Mouse (Mus musculus) adrenal gland, postnatal 14 days (tissue): ENCODE measurements around the gene Gpr157. TPM values are rescaled to one million over a fixed set of nuclear protein-coding genes. Genes with fewer than 3 reads are reported as not detected.

ENCODE experiments used
- DNase-seq: peaks from one replicate; pipeline ENCODE4 v3.0.0; 2021; ENCODE audit warnings: mixed read lengths
- microRNA-seq, 2 experiments: library from miRNA; unstranded; fragments of <30 nt; microRNA quantifications; one replicate each; pipeline ENCODE4 v1.2.0; 2021
- total RNA-seq: library from RNA; stranded (reverse); gene quantifications from 2 replicates; pipeline ENCODE4 v1.2.3, GENCODE M21; 2021

Gene Gpr157
- total RNA-seq, 1 experiment from 2014 or later = 1.3 TPM

DNA sequence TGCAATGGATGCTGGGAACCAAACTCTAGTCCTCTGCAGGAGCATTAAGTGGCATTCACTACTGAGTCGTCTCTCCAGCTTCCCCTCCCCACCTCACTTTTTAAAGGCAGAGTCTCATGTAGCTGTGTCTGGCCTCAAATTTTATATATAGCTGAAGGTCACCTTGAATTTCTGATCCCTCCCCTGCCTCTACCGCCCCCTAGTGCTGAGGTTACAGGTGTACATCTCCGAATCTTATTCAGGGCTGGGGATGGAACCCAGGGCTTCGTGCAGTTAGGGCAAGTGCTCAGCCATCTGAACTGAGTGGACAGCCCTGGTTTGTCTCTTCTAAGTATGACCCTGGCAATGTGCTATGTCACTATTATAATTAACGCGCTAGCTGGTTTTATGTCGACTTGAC is 63.9 kb downstream of the Gpr157 start:
- peak; percentile 28 for DNase-seq

DNA sequence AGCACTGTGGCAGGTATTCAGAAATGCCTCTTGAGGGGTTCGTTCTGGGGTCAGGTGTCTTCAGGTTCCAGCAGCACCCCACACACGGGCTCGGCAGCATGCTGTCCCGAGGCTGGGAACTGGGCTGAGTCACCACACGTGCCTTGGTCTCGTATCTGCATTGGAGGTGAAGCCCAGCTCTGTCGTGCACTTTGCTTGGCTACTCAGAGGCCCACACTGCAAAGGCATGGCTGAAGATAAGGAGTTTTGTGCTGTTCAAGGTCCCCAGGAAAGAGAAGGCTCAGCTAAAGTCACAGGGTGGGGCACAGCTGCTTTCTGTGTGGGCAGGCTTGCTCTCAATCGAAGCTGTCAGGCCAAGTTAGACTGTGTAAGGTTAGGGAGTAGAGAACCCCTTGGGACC is 65.3 kb downstream of the Gpr157 start:
- DNase-seq = peak; percentile 45

DNA sequence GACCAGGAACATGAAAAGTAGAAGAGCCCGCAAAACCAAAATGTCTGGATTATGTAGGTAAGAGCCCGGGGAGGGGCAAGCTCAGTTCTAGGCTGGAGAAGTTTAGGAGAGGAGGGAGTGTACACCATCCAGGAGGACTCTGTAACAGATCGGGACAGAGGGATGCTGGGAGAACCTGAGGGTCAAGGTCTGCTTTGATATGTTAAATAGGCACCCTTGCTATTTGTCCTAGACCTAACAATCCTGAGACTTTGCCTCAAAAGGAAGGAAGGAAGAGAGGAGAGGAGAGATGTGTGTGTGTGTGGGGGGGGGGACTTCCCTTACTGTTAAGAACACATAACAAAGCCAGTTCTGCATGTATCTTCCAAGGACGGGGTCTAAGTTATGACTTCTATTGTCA is 68.1 kb downstream of the Gpr157 start:
- no peak for DNase-seq

Small RNA genes within 50 kb of the gene (microRNA-seq; reads per million reads assigned to microRNA genes)
- 426 to 753 reads per million in 2 experiments for gene Mir34a

Other genes with a start within 250 kb of the Gpr157 start
- gene Spsb1, start 132.3 kb upstream of the Gpr157 start, total RNA-seq = 24.7 and 29.6 TPM in 2 replicates
- gene H6pd, start 78.3 kb upstream of the Gpr157 start, total RNA-seq = 115 and 132 TPM in 2 replicates
- gene Slc2a5, start 31.9 kb downstream of the Gpr157 start, total RNA-seq = 0.30 and 0.48 TPM in 2 replicates
- not detected in 2 replicates for gene Slc2a7, start 61.6 kb downstream of the Gpr157 start, total RNA-seq
- 0.44 TPM in 1 of 2 replicates, not detected in the other for gene Car6, start 114.0 kb downstream of the Gpr157 start, total RNA-seq
- 426 and 444 TPM in 2 replicates for gene Eno1, start 149.4 kb downstream of the Gpr157 start, total RNA-seq
- 108 and 131 TPM in 2 replicates for gene Rere, start 194.3 kb downstream of the Gpr157 start, total RNA-seq